Mouse (Mus musculus) bone marrow, adult 2 months (tissue): ENCODE data around the gene Mettl26.

Source experiments
- CTCF ChIP-seq: fragments of 200-500 bp; IDR thresholded peaks from 2 replicates; pipeline ENCODE4 v1.5.1; 2011; ENCODE audit warnings: low read length, control low read depth; ENCODE audit not compliant: control insufficient read depth, insufficient read depth
- POLR2A ChIP-seq: fragments of 200-500 bp; IDR thresholded peaks from 2 replicates; pipeline ENCODE4 v1.6.1; 2011; ENCODE audit warnings: low read depth, mild to moderate bottlenecking, control low read depth, low read length, borderline replicate concordance; ENCODE audit not compliant: control insufficient read depth

DNA sequence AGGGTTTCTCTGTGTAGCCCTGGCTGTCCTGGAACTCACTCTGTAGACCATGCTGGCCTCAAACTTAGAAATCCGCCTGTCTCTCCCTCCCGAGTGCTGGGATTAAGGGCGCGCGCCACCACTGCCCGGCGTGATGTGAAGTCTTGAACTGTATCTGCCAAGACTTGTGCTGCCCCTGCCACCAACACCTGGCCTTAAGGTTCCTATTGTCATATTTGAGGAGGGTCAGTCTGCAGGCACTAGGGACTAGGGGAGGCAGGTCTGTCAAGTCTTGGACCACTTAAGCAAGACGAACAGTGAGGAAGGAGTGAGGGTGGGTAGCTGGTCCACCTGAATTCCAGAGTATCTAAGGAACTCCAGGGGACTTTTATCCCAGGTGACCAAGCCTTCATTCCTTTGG lies 5.4 kb upstream of the Mettl26 start:
- TF ChIP-seq CTCF (no peak), POLR2A (no peak)
